Mouse (Mus musculus) embryonic facial prominence, embryonic 14.5 days (tissue): ENCODE results near the gene Akr1cl. TPM values are rescaled to one million over a fixed set of nuclear protein-coding genes. Genes with fewer than 3 reads are reported as not detected.
"Not testable (repeated sequence)": the region's sequence is repeated elsewhere in the genome, so short reads cannot be mapped to it uniquely, and the experiment has no call there.

ENCODE experiments used
- ATAC-seq: fragments of 200-750 bp; cut with Nextera tagmentation; 2 replicates; pipeline ENCODE4 v1.8.0; 2017; ENCODE audit warnings: low read depth, moderate number of reproducible peaks, moderate TSS enrichment
- DNase-seq: peaks from one replicate; pipeline ENCODE4 v3.0.0-alpha.2; 2015; ENCODE audit warnings: low spot score
- H3K27ac ChIP-seq: fragments of 300-500 bp; sonication (generic); replicated peaks from 2 replicates; pipeline ENCODE4 v1.5.1; 2014; ENCODE audit warnings: low read depth, mild to moderate bottlenecking, low read length, moderate library complexity
- H3K27me3 ChIP-seq: fragments of 300-500 bp; sonication (generic); replicated peaks from 2 replicates; pipeline ENCODE4 v1.6.1; 2014; ENCODE audit warnings: low read length; ENCODE audit not compliant: control insufficient read depth, insufficient read depth
- H3K36me3 ChIP-seq: fragments of 300-500 bp; sonication (generic); 2 replicates; pipeline ENCODE4 v1.6.1; 2014; ENCODE audit warnings: low read length, mixed read lengths; ENCODE audit not compliant: control insufficient read depth, insufficient read depth
- H3K4me1 ChIP-seq: fragments of 300-500 bp; sonication (generic); 2 replicates; pipeline ENCODE4 v1.6.1; 2014; ENCODE audit warnings: antibody characterized with exemption, low read length; ENCODE audit not compliant: control insufficient read depth, insufficient read depth
- H3K4me2 ChIP-seq: fragments of 300-500 bp; sonication (generic); 2 replicates; pipeline ENCODE4 v1.6.1; 2014; ENCODE audit warnings: low read depth, mild to moderate bottlenecking, low read length, moderate library complexity, mixed read lengths
- H3K4me3 ChIP-seq: fragments of 300-500 bp; sonication (generic); 2 replicates; pipeline ENCODE4 v1.5.1; 2014; ENCODE audit warnings: low read depth, mild to moderate bottlenecking, low read length
- H3K9ac ChIP-seq: fragments of 300-500 bp; sonication (generic); 2 replicates; pipeline ENCODE4 v1.6.1; 2014; ENCODE audit warnings: low read depth, mild to moderate bottlenecking, low read length, moderate library complexity, mixed read lengths
- H3K9me3 ChIP-seq: fragments of 300-500 bp; sonication (generic); 2 replicates; pipeline ENCODE4 v1.6.1; 2016; ENCODE audit warnings: low read length; ENCODE audit not compliant: control insufficient read depth
- WGBS: fragments of 180-500 bp; shearing (Covaris S2); extraction: QIAGEN DNeasy Blood & Tissue Kit; methylation state at CpG from one replicate; pipeline ENCODE4 v1.1.7; 2014; 5-methylcytosine and 5-hydroxymethylcytosine counted together
- polyA plus RNA-seq: library from polyadenylated mRNA; unstranded; fragments of >200 nt; fragmentation: Nextera tagmentation; extraction: Ambion mirVana; gene quantifications from 2 replicates; pipeline ENCODE4 v1.2.1, GENCODE M21; 2014

The Akr1cl gene
- polyA plus RNA-seq, 1 experiment from 2014 or later, result 0.17 TPM

GRCm38 (mm10) chr1:65050952-65051351 is 18.4 kb upstream of the Akr1cl start, which contains the start of gene Cryge:
Cryge (minus strand) TSS chr1:65051149.
- H3K4me3 ChIP-seq, H3K4me1 ChIP-seq, H3K27ac ChIP-seq, H3K4me2 ChIP-seq, H3K27me3 ChIP-seq, ATAC-seq, DNase-seq, H3K9ac ChIP-seq, H3K36me3 ChIP-seq, H3K9me3 ChIP-seq: not testable (repeated sequence)
- 70% methylated on average over 8 of the region's 12 CpGs for WGBS

- peak; percentile 62 for DNase-seq
- WGBS, result 34% methylated on average over 12 of the region's 12 CpGs
- Histone ChIP-seq H3K4me3 (no peak overlapping the region), H3K27ac (no peak overlapping the region), H3K4me1 (no peaks in the 10 kb centered on the region), H3K4me2 (no peak overlapping the region), H3K9me3 (no peaks in the 10 kb centered on the region), H3K27me3 (no peaks in the 10 kb centered on the region), H3K36me3 (no peaks in the 10 kb centered on the region), H3K9ac (no peak overlapping the region)
- peak; percentile 79 for ATAC-seq
Measured at GRCm38 (mm10) chr1:65048781-65049180, 16.2 kb upstream of the Akr1cl start.

GRCm38 (mm10) chr1:65046401-65047109 is 14.0 kb upstream of the Akr1cl start:
- no peaks in the 10 kb centered on the region for H3K27me3 ChIP-seq
- no peaks in the 10 kb centered on the region for H3K4me1 ChIP-seq
- H3K9me3 ChIP-seq, result no peaks in the 10 kb centered on the region
- no peaks in the 10 kb centered on the region for H3K36me3 ChIP-seq
- ATAC-seq (no peak), DNase-seq (peak; percentile 48)
- H3K27ac ChIP-seq, result no peak overlapping the region
- H3K9ac ChIP-seq, result no peak overlapping the region
- no peak overlapping the region for H3K4me3 ChIP-seq
- H3K4me2 ChIP-seq, result peak overlapping the region; percentile 10; the same call in 1 of the 2 replicates
- WGBS, result 40% methylated on average over 8 of the region's 8 CpGs

- no peaks in the 10 kb centered on the region for H3K36me3 ChIP-seq
- H3K4me2 ChIP-seq, result no peak overlapping the region
- 85% methylated on average over 2 of the region's 2 CpGs for WGBS
- ATAC-seq (no peak), DNase-seq (no peak)
- no peaks in the 10 kb centered on the region for H3K4me1 ChIP-seq
- no peak overlapping the region for H3K4me3 ChIP-seq
- no peaks in the 10 kb centered on the region for H3K27me3 ChIP-seq
- H3K9ac ChIP-seq, result no peak overlapping the region
- H3K27ac ChIP-seq, result no peak overlapping the region
- H3K9me3 ChIP-seq, result no peaks in the 10 kb centered on the region
Measured at GRCm38 (mm10) chr1:65043433-65043832, 10.9 kb upstream of the Akr1cl start.

GRCm38 (mm10) chr1:65041837-65042236 is 9.3 kb upstream of the Akr1cl start:
- Histone ChIP-seq H3K4me2 (no peak overlapping the region), H3K4me3 (no peak overlapping the region), H3K36me3 (no peaks in the 10 kb centered on the region), H3K9me3 (no peaks in the 10 kb centered on the region), H3K27me3 (no peaks in the 10 kb centered on the region), H3K9ac (no peak overlapping the region), H3K4me1 (no peaks in the 10 kb centered on the region), H3K27ac (no peak overlapping the region)
- ATAC-seq (no peak), DNase-seq (no peak)
- WGBS, result 88% methylated on average over 3 of the region's 3 CpGs

- DNase-seq, result no peak
- no peaks in the 10 kb centered on the region for H3K4me1 ChIP-seq
- H3K36me3 ChIP-seq, result no peaks in the 10 kb centered on the region
- no peak overlapping the region for H3K27ac ChIP-seq
- H3K27me3 ChIP-seq, result no peaks in the 10 kb centered on the region
- 70% methylated on average over 6 of the region's 6 CpGs for WGBS
- ATAC-seq, result no peak
- no peaks in the 10 kb centered on the region for H3K9me3 ChIP-seq
- no peak overlapping the region for H3K4me2 ChIP-seq
- H3K4me3 ChIP-seq, result no peak overlapping the region
- no peak overlapping the region for H3K9ac ChIP-seq
Measured at GRCm38 (mm10) chr1:65040806-65041205, 8.2 kb upstream of the Akr1cl start.

GRCm38 (mm10) chr1:65039679-65040078 is 7.1 kb upstream of the Akr1cl start:
- H3K4me2 ChIP-seq, result no peak overlapping the region
- DNase-seq (no peak), ATAC-seq (no peak)
- H3K9ac ChIP-seq, result no peak overlapping the region
- 69% methylated on average over 3 of the region's 3 CpGs for whole genome bisulfite sequencing
- no peaks in the 10 kb centered on the region for H3K9me3 ChIP-seq
- H3K27ac ChIP-seq, result no peak overlapping the region
- no peaks in the 10 kb centered on the region for H3K27me3 ChIP-seq
- no peaks in the 10 kb centered on the region for H3K36me3 ChIP-seq
- H3K4me3 ChIP-seq, result no peak overlapping the region
- H3K4me1 ChIP-seq, result no peaks in the 10 kb centered on the region

- no peaks in the 10 kb centered on the region for H3K4me1 ChIP-seq
- no peak overlapping the region for H3K9ac ChIP-seq
- 75% methylated on average over 2 of the region's 2 CpGs for WGBS
- no peaks in the 10 kb centered on the region for H3K36me3 ChIP-seq
- no peaks in the 10 kb centered on the region for H3K9me3 ChIP-seq
- H3K27ac ChIP-seq, result no peak overlapping the region
- ATAC-seq, result no peak
- H3K4me3 ChIP-seq, result no peak overlapping the region
- no peak overlapping the region for H3K4me2 ChIP-seq
- DNase-seq, result no peak
- no peaks in the 10 kb centered on the region for H3K27me3 ChIP-seq
Measured at GRCm38 (mm10) chr1:65037542-65037941, 5.0 kb upstream of the Akr1cl start.

GRCm38 (mm10) chr1:65035513-65035912 is 3.0 kb upstream of the Akr1cl start:
- Histone ChIP-seq H3K4me3 (no peak overlapping the region), H3K4me1 (no peaks in the 10 kb centered on the region), H3K27me3 (no peaks in the 10 kb centered on the region), H3K9ac (no peak overlapping the region), H3K36me3 (no peaks in the 10 kb centered on the region), H3K9me3 (no peaks in the 10 kb centered on the region), H3K4me2 (peak overlapping the region; percentile 15; the same call in 1 of the 2 replicates), H3K27ac (no peak overlapping the region)
- DNase-seq, result peak; percentile 31
- WGBS, result 20% methylated on average over 3 of the region's 3 CpGs
- peak; percentile 74; the same call in 1 of the 2 replicates for ATAC-seq
